Mouse (Mus musculus) heart, embryonic 14.5 days (tissue): ENCODE data around the gene Csnk2b. TPM values are rescaled to one million over a fixed set of nuclear protein-coding genes. Genes with fewer than 3 reads are reported as not detected.
A peak's percentile ranks its signal among the peaks of the same experiment; 100 is the strongest.

Experiments
- ATAC-seq: fragments of 200-750 bp; cut with Nextera tagmentation; 2 replicates; pipeline ENCODE4 v1.8.0; 2017; ENCODE audit warnings: low read depth, moderate TSS enrichment; ENCODE audit not compliant: insufficient number of reproducible peaks, insufficient read depth, low FRiP score
- H3K27ac ChIP-seq, 2 experiments: fragments of 200-500 bp in 1 of 2; fragments of 300-500 bp in 1 of 2; sonication (generic) in 1 of 2; replicated peaks in 1 of 2; 2 replicates each; pipeline ENCODE4 v1.5.1; 2012 to 2014; ENCODE audit warnings: low read depth in 2 of 2, low read length in 2 of 2, control low read depth in 1 of 2, mild to moderate bottlenecking in 1 of 2, mixed read lengths in 1 of 2; ENCODE audit not compliant: control insufficient read depth in 1 of 2, insufficient read depth in 1 of 2
- H3K27me3 ChIP-seq: fragments of 300-500 bp; sonication (generic); 2 replicates; pipeline ENCODE4 v1.6.1; 2014; ENCODE audit warnings: mild to moderate bottlenecking, low read length, control low read depth; ENCODE audit not compliant: control insufficient read depth, insufficient read depth
- H3K36me3 ChIP-seq: fragments of 300-500 bp; sonication (generic); 2 replicates; pipeline ENCODE4 v1.6.1; 2014; ENCODE audit warnings: mild to moderate bottlenecking, control low read depth, low read length, mixed read lengths; ENCODE audit not compliant: control insufficient read depth, insufficient read depth
- H3K4me1 ChIP-seq, 2 experiments: fragments of 200-500 bp in 1 of 2; fragments of 300-500 bp in 1 of 2; sonication (generic) in 1 of 2; 2 replicates each; pipeline ENCODE4 v1.6.1; 2012 to 2014; ENCODE audit warnings: low read length in 2 of 2, control low read depth in 1 of 2, mixed read lengths in 1 of 2; ENCODE audit not compliant: control insufficient read depth in 2 of 2, insufficient read depth in 2 of 2
- H3K4me2 ChIP-seq: fragments of 300-500 bp; sonication (generic); 2 replicates; pipeline ENCODE4 v1.6.1; 2014; ENCODE audit warnings: mild to moderate bottlenecking, low read length
- H3K4me3 ChIP-seq, 2 experiments: fragments of 200-500 bp in 1 of 2; fragments of 300-500 bp in 1 of 2; sonication (generic) in 1 of 2; 2 replicates each; pipeline ENCODE4 v1.5.1; 2012 to 2014; ENCODE audit warnings: low read length in 2 of 2, mild to moderate bottlenecking in 2 of 2, control low read depth in 1 of 2, low read depth in 1 of 2, moderate library complexity in 1 of 2; ENCODE audit not compliant: control insufficient read depth in 1 of 2, insufficient read depth in 1 of 2
- H3K9ac ChIP-seq: fragments of 300-500 bp; sonication (generic); 2 replicates; pipeline ENCODE4 v1.6.1; 2014; ENCODE audit warnings: mild to moderate bottlenecking, low read length
- H3K9me3 ChIP-seq: fragments of 300-500 bp; sonication (generic); 2 replicates; pipeline ENCODE4 v1.6.1; 2016; ENCODE audit warnings: low read length, control low read depth; ENCODE audit not compliant: control insufficient read depth
- WGBS: fragments of 180-500 bp; shearing (Covaris S2); extraction: QIAGEN DNeasy Blood & Tissue Kit; methylation state at CpG from one replicate; pipeline ENCODE4 v1.1.7; 2014; 5-methylcytosine and 5-hydroxymethylcytosine counted together
- polyA plus RNA-seq: library from polyadenylated mRNA; unstranded; fragments of >200 nt; fragmentation: Nextera tagmentation; extraction: Ambion mirVana; gene quantifications from 2 replicates; pipeline ENCODE4 v1.2.1, GENCODE M21; 2014

Csnk2b gene
- polyA plus RNA-seq, 1 experiment from 2014 or later, result 234 TPM

DNA sequence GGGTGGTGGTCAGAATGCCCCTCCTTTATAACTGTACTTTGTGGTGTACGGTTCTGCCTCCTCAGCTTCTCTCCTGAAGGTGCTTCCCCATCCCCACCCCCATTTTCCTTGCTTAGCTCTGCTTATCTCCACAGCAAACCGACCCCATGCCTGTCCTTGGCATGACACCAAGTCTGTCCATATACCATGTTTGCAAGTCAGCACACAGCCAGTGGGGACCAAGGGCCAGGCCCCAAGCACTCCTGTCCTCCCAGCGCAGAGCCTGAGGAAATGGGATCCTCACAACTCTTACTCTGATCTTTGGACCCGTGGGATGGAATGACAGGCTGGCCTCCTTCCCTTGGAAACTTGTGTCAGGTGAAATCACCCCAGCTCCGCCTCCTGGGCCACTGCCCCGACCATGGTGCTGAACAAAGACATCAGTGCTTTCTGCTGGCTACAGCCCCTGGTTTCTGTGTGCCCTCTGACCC is 18.6 kb downstream of the Csnk2b start:
- H3K4me2 ChIP-seq, result no peak overlapping the region
- 46% methylated on average over 6 of the region's 6 CpGs for WGBS
- no peaks in the 10 kb centered on the region for H3K27me3 ChIP-seq
- H3K4me1 ChIP-seq, result peaks cover 7 to 12% of the 10 kb centered on the region in 2 experiments; a peak in 3 of 4 replicates
- H3K9ac ChIP-seq, result no peak overlapping the region
- peaks cover 64% of the 10 kb centered on the region for H3K36me3 ChIP-seq
- no peak overlapping the region for H3K4me3 ChIP-seq
- H3K9me3 ChIP-seq, result no peaks in the 10 kb centered on the region
- no peak overlapping the region; a peak in 1 of 4 replicates for H3K27ac ChIP-seq
- no peak for ATAC-seq

DNA sequence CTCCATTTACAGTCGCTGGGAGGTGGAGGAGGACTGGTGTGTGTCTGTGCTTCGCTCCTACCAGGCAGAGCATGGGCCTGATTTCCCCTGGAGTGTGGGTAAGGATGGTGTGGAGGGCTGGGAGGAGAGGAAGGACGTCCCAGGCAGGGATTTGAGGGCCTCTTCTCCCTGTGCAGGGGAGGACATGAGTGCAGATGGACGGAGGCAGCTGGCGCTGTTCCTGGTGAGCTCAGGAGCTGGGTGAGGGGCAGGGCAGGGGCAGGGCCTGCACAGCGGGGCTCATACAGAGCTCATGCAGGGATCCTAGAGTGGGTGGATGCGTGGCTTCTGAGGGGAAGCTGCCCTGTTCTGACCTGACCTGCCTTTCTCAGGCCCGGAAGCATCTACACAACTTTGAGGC is 19.6 kb downstream of the Csnk2b start:
- Histone ChIP-seq H3K9me3 (no peaks in the 10 kb centered on the region), H3K36me3 (peaks cover 73% of the 10 kb centered on the region), H3K4me2 (no peak overlapping the region), H3K27ac (no peak overlapping the region), H3K9ac (peak overlapping the region; percentile 10; the same call in 1 of the 2 replicates), H3K4me3 (no peak overlapping the region), H3K27me3 (no peaks in the 10 kb centered on the region), H3K4me1 (peaks cover 7 to 12% of the 10 kb centered on the region in 2 experiments; a peak in 3 of 4 replicates)
- ATAC-seq, result no peak
- WGBS, result 57% methylated on average over 8 of the region's 8 CpGs

DNA sequence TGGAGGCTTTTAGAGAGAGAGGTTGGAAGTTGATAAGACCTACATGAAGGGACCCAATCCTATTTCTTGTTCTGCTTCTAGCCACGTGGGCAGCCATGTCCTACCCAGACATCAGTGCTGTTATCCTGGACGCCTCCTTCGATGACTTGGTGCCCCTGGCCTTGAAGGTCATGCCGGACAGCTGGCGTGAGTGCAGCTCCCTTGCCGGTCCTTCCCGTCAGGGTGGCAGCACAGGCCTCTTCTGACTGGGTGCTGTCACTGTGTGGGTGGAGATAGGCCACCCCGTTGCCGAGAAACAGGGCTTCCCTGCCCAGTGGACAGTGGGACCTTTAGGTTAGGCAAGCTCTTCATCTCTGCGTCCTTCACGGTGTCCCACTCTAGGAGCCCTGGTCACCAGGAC is 20.7 kb downstream of the Csnk2b start:
- no peaks in the 10 kb centered on the region for H3K9me3 ChIP-seq
- no peak overlapping the region for H3K9ac ChIP-seq
- peaks cover 7 to 12% of the 10 kb centered on the region in 2 experiments; a peak in 3 of 4 replicates for H3K4me1 ChIP-seq
- no peak overlapping the region for H3K27ac ChIP-seq
- no peak overlapping the region for H3K4me2 ChIP-seq
- H3K36me3 ChIP-seq, result peaks cover 84% of the 10 kb centered on the region
- WGBS, result 87% methylated on average over 11 of the region's 11 CpGs
- ATAC-seq, result no peak
- no peak overlapping the region for H3K4me3 ChIP-seq
- H3K27me3 ChIP-seq, result no peaks in the 10 kb centered on the region

DNA sequence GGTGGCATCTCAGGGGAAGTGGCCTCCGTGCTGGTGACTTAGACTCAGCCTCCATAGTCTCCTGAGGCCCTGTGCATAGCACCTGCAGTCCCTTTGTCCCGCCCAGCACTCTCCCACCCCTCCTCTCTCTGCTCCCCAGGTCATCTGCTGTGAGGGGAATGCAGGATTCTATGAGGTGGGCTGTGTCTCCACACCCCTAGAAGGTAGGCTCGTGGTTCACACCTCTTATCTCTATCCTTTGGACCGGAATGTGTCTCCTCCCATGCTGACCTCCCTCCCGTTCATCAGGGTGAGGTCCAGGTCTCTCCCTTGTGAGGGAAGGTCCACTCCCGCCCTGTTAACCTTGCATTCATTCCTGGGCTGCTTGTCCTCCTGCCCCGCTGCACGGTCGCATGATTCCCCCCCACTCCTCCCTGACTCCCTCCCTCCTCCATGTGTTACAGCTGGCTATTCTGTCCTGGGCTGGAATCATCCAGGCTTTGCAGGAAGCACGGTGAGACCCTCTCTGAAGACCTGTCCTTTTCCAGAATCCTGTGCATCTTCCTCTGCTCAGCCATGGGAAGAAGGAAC is 21.6 kb downstream of the Csnk2b start:
- 47% methylated on average over 10 of the region's 10 CpGs for WGBS
- no peak overlapping the region for H3K9ac ChIP-seq
- no peak overlapping the region for H3K27ac ChIP-seq
- H3K27me3 ChIP-seq, result no peaks in the 10 kb centered on the region
- no peak for ATAC-seq
- peaks cover 92% of the 10 kb centered on the region for H3K36me3 ChIP-seq
- H3K9me3 ChIP-seq, result no peaks in the 10 kb centered on the region
- peaks cover 6 to 12% of the 10 kb centered on the region in 2 experiments; a peak in 3 of 4 replicates for H3K4me1 ChIP-seq
- no peak overlapping the region for H3K4me2 ChIP-seq
- no peak overlapping the region for H3K4me3 ChIP-seq

DNA sequence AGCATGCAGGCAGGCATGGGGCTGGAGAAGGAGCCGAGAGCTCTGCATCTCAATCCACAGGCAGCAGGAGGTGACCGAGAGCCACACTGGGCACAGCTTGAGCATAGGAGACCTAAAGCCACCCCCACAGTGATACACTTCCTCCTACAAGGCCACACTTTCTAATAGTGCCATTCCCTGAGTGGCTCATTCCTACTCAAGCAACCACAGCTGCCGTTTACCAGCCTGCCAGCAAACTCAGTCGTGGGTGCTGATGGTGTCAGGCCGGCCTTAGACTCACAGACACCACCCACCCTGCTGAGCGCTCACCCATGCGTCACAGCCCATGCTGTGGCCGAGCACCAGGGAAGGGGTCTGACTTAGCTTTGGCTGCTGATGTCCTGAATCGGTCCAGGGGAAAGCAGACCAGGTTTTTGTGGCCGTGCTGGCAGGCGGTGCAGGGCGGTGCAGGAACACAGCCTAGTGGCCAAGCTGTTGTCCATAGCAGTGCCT is 24.6 kb downstream of the Csnk2b start:
- 90% methylated on average over 12 of the region's 12 CpGs for WGBS
- Histone ChIP-seq H3K9me3 (no peaks in the 10 kb centered on the region), H3K9ac (no peak overlapping the region), H3K27ac (no peak overlapping the region), H3K36me3 (peaks cover 98% of the 10 kb centered on the region), H3K4me2 (no peak overlapping the region), H3K4me1 (no peaks in the 10 kb centered on the region; a peak in 1 of 4 replicates), H3K27me3 (no peaks in the 10 kb centered on the region), H3K4me3 (no peak overlapping the region)
- no peak for ATAC-seq

DNA sequence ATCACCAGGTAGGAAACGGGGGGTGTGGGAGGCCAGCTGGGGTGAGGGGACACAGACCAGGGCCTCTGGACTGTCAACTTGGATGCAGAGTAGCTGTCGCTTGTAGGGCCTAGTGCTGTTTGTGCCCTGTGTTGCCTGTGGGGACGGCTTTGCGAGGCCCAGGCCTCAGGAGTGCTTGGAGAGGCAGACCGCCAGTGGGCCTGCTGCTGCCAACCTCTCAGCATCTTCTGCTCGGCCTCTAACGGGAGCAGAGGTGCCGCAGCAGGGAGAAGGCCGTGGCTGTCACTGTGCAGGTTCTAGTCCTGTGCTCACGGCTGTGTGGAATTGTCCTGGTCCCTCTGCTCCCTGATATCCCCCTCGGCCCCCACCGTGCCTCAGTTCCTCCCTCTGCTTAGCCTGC is 25.3 kb downstream of the Csnk2b start:
- no peak for ATAC-seq
- no peaks in the 10 kb centered on the region for H3K9me3 ChIP-seq
- no peak overlapping the region for H3K4me3 ChIP-seq
- 83% methylated on average over 12 of the region's 12 CpGs for WGBS
- H3K9ac ChIP-seq, result peak overlapping the region; percentile 16; the same call in 1 of the 2 replicates
- H3K27me3 ChIP-seq, result no peaks in the 10 kb centered on the region
- no peak overlapping the region; a peak in 1 of 4 replicates for H3K27ac ChIP-seq
- peaks cover 97% of the 10 kb centered on the region for H3K36me3 ChIP-seq
- H3K4me1 ChIP-seq, result no peaks in the 10 kb centered on the region
- no peak overlapping the region for H3K4me2 ChIP-seq

DNA sequence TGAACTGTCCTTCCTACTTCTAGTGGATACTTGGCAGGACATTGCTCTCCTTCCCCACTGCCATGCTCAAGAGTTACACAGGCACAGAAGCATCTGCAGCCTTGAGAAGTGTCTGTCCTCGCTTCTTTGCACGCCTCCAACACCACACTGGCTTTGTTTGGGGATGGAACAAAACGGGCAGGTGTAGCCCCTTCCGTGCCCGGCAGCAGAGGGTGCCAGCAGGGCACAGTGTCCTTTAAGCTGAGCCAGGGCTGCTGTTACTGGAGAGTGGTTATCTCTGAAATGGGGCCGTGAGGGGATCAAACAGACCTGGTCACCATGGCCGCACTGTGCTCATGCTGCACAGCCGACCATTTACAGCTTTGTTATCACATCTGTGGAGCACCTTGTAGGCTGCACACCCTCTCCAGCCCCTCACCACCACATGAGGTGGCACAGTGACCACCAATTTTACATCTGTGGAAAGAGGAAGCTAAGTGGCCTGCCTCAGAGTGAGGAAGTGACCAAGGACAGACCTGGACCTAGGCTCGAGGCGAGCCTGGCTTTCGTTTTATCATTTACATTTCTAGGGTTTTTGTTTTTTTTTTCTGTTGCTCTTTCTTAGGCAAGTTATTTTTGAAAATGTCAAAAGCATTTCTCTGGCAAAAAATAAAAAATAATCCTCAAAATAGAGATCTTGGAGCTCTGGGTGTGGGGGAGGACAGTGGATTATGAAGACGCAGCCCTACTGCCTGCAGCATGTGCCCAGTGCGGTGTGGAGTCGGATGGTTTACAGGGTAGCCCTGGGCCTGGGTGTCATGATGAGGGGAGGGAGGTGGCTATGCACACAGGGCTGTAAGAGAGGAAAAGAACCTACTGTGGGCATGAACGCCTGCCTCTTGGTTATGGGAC is 27.1 kb downstream of the Csnk2b start:
- WGBS, result 71% methylated on average over 15 of the region's 15 CpGs
- H3K36me3 ChIP-seq, result peaks cover 84% of the 10 kb centered on the region
- H3K4me3 ChIP-seq, result no peak overlapping the region
- H3K27ac ChIP-seq, result no peak overlapping the region
- no peaks in the 10 kb centered on the region for H3K27me3 ChIP-seq
- H3K9ac ChIP-seq, result no peak overlapping the region
- ATAC-seq, result no peak
- H3K4me1 ChIP-seq, result peaks cover 5 to 10% of the 10 kb centered on the region in 2 experiments
- no peak overlapping the region for H3K4me2 ChIP-seq
- H3K9me3 ChIP-seq, result no peaks in the 10 kb centered on the region
